Mouse (Mus musculus) embryo, embryonic 11.5 days (tissue): ENCODE data around the gene Tmem94.

Source experiments
- DNase-seq: peaks from one replicate; pipeline ENCODE4 v3.0.0-alpha.2; 2012; ENCODE audit warnings: low read depth, low spot score

Tmem94 gene

GRCm38 (mm10) chr11:115807971-115808370 lies 42.7 kb downstream of the Tmem94 start:
- DNase-seq = no peak

- no peak for DNase-seq
Observed at GRCm38 (mm10) chr11:115808696-115809310, 43.6 kb downstream of the Tmem94 start.

- no peak for DNase-seq
Observed at GRCm38 (mm10) chr11:115809311-115809781, 44.1 kb downstream of the Tmem94 start.

- no peak for DNase-seq
Observed at GRCm38 (mm10) chr11:115810377-115810776, 45.1 kb downstream of the Tmem94 start.

- DNase-seq = no peak
Observed at GRCm38 (mm10) chr11:115811381-115812093, 46.3 kb downstream of the Tmem94 start.

GRCm38 (mm10) chr11:115812095-115812494 lies 46.9 kb downstream of the Tmem94 start:
- DNase-seq = no peak

GRCm38 (mm10) chr11:115812533-115813420 lies 47.5 kb downstream of the Tmem94 start:
- DNase-seq = no peak

GRCm38 (mm10) chr11:115813507-115814296 lies 48.5 kb downstream of the Tmem94 start, which contains the start of gene Caskin2:
Caskin2 (minus strand) TSS chr11:115813639.
- DNase-seq = peak; percentile 96

- peak; percentile 76 for DNase-seq
Observed at GRCm38 (mm10) chr11:115814605-115815450, 49.6 kb downstream of the Tmem94 start, which contains the start of gene Tsen54. Tsen54 (plus strand) TSS chr11:115814724.

- DNase-seq = no peak
Observed at GRCm38 (mm10) chr11:115817331-115817730, 52.1 kb downstream of the Tmem94 start.

GRCm38 (mm10) chr11:115819915-115820623 lies 54.8 kb downstream of the Tmem94 start:
- no peak for DNase-seq

GRCm38 (mm10) chr11:115821001-115821400 lies 55.8 kb downstream of the Tmem94 start:
- DNase-seq = no peak

GRCm38 (mm10) chr11:115823774-115824740 lies 58.8 kb downstream of the Tmem94 start, which contains the start of gene Llgl2:
Llgl2 (plus strand) TSS chr11:115824049.
- DNase-seq = peak; percentile 75

GRCm38 (mm10) chr11:115824813-115825212 lies 59.6 kb downstream of the Tmem94 start:
- no peak for DNase-seq

- no peak for DNase-seq
Observed at GRCm38 (mm10) chr11:115826487-115826886, 61.3 kb downstream of the Tmem94 start.

GRCm38 (mm10) chr11:115827624-115828023 lies 62.4 kb downstream of the Tmem94 start:
- no peak for DNase-seq

GRCm38 (mm10) chr11:115829036-115829435 lies 63.8 kb downstream of the Tmem94 start:
- no peak for DNase-seq
